Mouse (Mus musculus) cortical plate, adult 2 months (tissue): ENCODE data around the gene Exosc1. TPM values are rescaled to one million over a fixed set of nuclear protein-coding genes. Genes with fewer than 3 reads are reported as not detected.

Experiments
- H3K27ac ChIP-seq: fragments of 200-500 bp; 2 replicates; pipeline ENCODE4 v1.5.1; 2012; ENCODE audit warnings: low read length, control low read depth, inconsistent platforms; ENCODE audit not compliant: insufficient read depth
- H3K4me1 ChIP-seq: fragments of 200-500 bp; 2 replicates; pipeline ENCODE4 v1.6.1; 2011; ENCODE audit warnings: low read length; ENCODE audit not compliant: control insufficient read depth, insufficient read depth
- H3K4me3 ChIP-seq: fragments of 200-500 bp; 2 replicates; pipeline ENCODE4 v1.5.1; 2011; ENCODE audit warnings: mild to moderate bottlenecking, low read length, control low read depth; ENCODE audit not compliant: insufficient read depth
- CTCF ChIP-seq: fragments of 200-500 bp; IDR thresholded peaks from 2 replicates; pipeline ENCODE4 v1.5.1; 2011; ENCODE audit warnings: mild to moderate bottlenecking, control low read depth, low read length; ENCODE audit not compliant: insufficient read depth; ENCODE audit errors: extremely low read depth
- POLR2A ChIP-seq: fragments of 200-500 bp; IDR thresholded peaks from 2 replicates; pipeline ENCODE4 v1.6.1; 2011; ENCODE audit warnings: mild to moderate bottlenecking, low read length, control low read depth; ENCODE audit not compliant: insufficient read depth; ENCODE audit errors: extremely low read depth
- polyA plus RNA-seq: library from polyadenylated mRNA; depleted of rRNA; stranded (reverse); fragments of >200 nt; gene quantifications from 2 replicates; pipeline ENCODE4 v1.2.3, GENCODE M21; 2012; rRNA removed

Gene Exosc1
- 27.8 and 28.6 TPM in 2 replicates for polyA plus RNA-seq

- no peak within 1 kb of the TSS for H3K27ac ChIP-seq
- peak within 1 kb of the TSS; percentile 84 for H3K4me3 ChIP-seq
- H3K4me1 ChIP-seq = peaks cover 6% of the 10 kb centered on the region; the same call in 1 of the 2 replicates
- TF ChIP-seq POLR2A = peak; percentile 81; the same call in 1 of the 2 replicates
- no peak for TF ChIP-seq CTCF
Measured at GRCm38 (mm10) chr19:41933179-41934086, at the start of gene Exosc1, which contains the start of gene Zdhhc16. Exosc1 (minus strand) TSS chr19:41933423. Zdhhc16 (plus strand) TSS chr19:41933480.

- TF ChIP-seq POLR2A (no peak), CTCF (no peak)
- H3K4me3 ChIP-seq = peak overlapping the region; percentile 84
- H3K27ac ChIP-seq = no peak overlapping the region
- H3K4me1 ChIP-seq = no peaks in the 10 kb centered on the region
Measured at GRCm38 (mm10) chr19:41982791-41983150, 49.5 kb upstream of the Exosc1 start.

- peak overlapping the region; percentile 84 for H3K4me3 ChIP-seq
- H3K4me1 ChIP-seq = no peaks in the 10 kb centered on the region
- no peak for TF ChIP-seq POLR2A
- H3K27ac ChIP-seq = peak overlapping the region; percentile 17; the same call in 1 of the 2 replicates
Measured at GRCm38 (mm10) chr19:41981931-41982790, 48.9 kb upstream of the Exosc1 start.

GRCm38 (mm10) chr19:41981595-41981927, 48.3 kb upstream of the Exosc1 start, which contains the start of gene Ubtd1:
Ubtd1 (plus strand) TSS chr19:41981763.
- H3K4me1 ChIP-seq = no peaks in the 10 kb centered on the region
- peak within 1 kb of the TSS; percentile 17; the same call in 1 of the 2 replicates for H3K27ac ChIP-seq
- H3K4me3 ChIP-seq = peak within 1 kb of the TSS; percentile 84
- TF ChIP-seq CTCF (no peak), POLR2A (no peak)

- peak within 1 kb of the TSS; percentile 84 for H3K4me3 ChIP-seq
- TF ChIP-seq CTCF (no peak), POLR2A (peak; percentile 73; the same call in 1 of the 2 replicates)
- peak within 1 kb of the TSS; percentile 17; the same call in 1 of the 2 replicates for H3K27ac ChIP-seq
- H3K4me1 ChIP-seq = no peaks in the 10 kb centered on the region
Measured at GRCm38 (mm10) chr19:41980819-41981594, 47.8 kb upstream of the Exosc1 start, which contains the start of gene Mms19. Mms19 (minus strand) TSS chr19:41981157.

- Histone ChIP-seq H3K27ac (no peak overlapping the region), H3K4me3 (peak overlapping the region; percentile 84), H3K4me1 (no peaks in the 10 kb centered on the region)
- TF ChIP-seq POLR2A = no peak
- no peak for TF ChIP-seq CTCF
Measured at GRCm38 (mm10) chr19:41980422-41980818, 47.2 kb upstream of the Exosc1 start.

GRCm38 (mm10) chr19:41973891-41974794, 40.9 kb upstream of the Exosc1 start:
- TF ChIP-seq CTCF (no peak), POLR2A (no peak)
- Histone ChIP-seq H3K27ac (no peak overlapping the region), H3K4me3 (no peak overlapping the region), H3K4me1 (peaks cover 2% of the 10 kb centered on the region; the same call in 1 of the 2 replicates)

- TF ChIP-seq POLR2A = no peak
- no peak for TF ChIP-seq CTCF
- Histone ChIP-seq H3K4me3 (no peak overlapping the region), H3K27ac (no peak overlapping the region), H3K4me1 (peaks cover 2% of the 10 kb centered on the region; the same call in 1 of the 2 replicates)
Measured at GRCm38 (mm10) chr19:41969618-41970017, 36.4 kb upstream of the Exosc1 start.
